Mouse (Mus musculus) heart, embryonic 16.5 days (tissue): ENCODE results near the gene Cib4. TPM values are rescaled to one million over a fixed set of nuclear protein-coding genes. Genes with fewer than 3 reads are reported as not detected.

Source experiments
- ATAC-seq: fragments of 200-750 bp; cut with Nextera tagmentation; replicated peaks from 2 replicates; pipeline ENCODE4 v1.8.0; 2017; ENCODE audit warnings: moderate number of reproducible peaks; ENCODE audit not compliant: insufficient read depth, low FRiP score; ENCODE audit errors: extremely low read depth
- H3K27ac ChIP-seq: fragments of 300-500 bp; sonication (generic); 2 replicates; pipeline ENCODE4 v1.5.1; 2014; ENCODE audit warnings: mild to moderate bottlenecking, low read length, control low read depth, moderate library complexity
- H3K27me3 ChIP-seq: fragments of 300-500 bp; sonication (generic); 2 replicates; pipeline ENCODE4 v1.6.1; 2014; ENCODE audit warnings: low read length, mixed read lengths; ENCODE audit not compliant: control insufficient read depth, insufficient read depth
- H3K36me3 ChIP-seq: fragments of 300-500 bp; sonication (generic); 2 replicates; pipeline ENCODE4 v1.6.1; 2014; ENCODE audit not compliant: control insufficient read depth, insufficient read depth
- H3K4me1 ChIP-seq: fragments of 300-500 bp; sonication (generic); 2 replicates; pipeline ENCODE4 v1.6.1; 2014; ENCODE audit warnings: low read length, mixed read lengths; ENCODE audit not compliant: control insufficient read depth, insufficient read depth
- H3K4me2 ChIP-seq: fragments of 300-500 bp; sonication (generic); 2 replicates; pipeline ENCODE4 v1.6.1; 2014; ENCODE audit warnings: low read depth, mild to moderate bottlenecking, control low read depth, low read length
- H3K4me3 ChIP-seq: fragments of 300-500 bp; sonication (generic); 2 replicates; pipeline ENCODE4 v1.5.1; 2014; ENCODE audit warnings: mild to moderate bottlenecking, control low read depth, low read length
- H3K9ac ChIP-seq: fragments of 300-500 bp; sonication (generic); 2 replicates; pipeline ENCODE4 v1.6.1; 2014; ENCODE audit warnings: low read length, control low read depth
- H3K9me3 ChIP-seq: fragments of 300-500 bp; sonication (generic); replicated peaks from 2 replicates; pipeline ENCODE4 v1.6.1; 2016; ENCODE audit warnings: low read length; ENCODE audit not compliant: control insufficient read depth
- WGBS: fragments of 180-500 bp; shearing (Covaris S2); extraction: QIAGEN DNeasy Blood & Tissue Kit; methylation state at CpG from one replicate; pipeline ENCODE4 v1.1.7; 2014; 5-methylcytosine and 5-hydroxymethylcytosine counted together
- polyA plus RNA-seq: library from polyadenylated mRNA; unstranded; fragments of >200 nt; fragmentation: Nextera tagmentation; extraction: Ambion mirVana; gene quantifications from 2 replicates; pipeline ENCODE4 v1.2.1, GENCODE M21; 2015

Gene Cib4
- polyA plus RNA-seq, 1 experiment from 2014 or later: not detected

- Histone ChIP-seq H3K4me1 (no peaks in the 10 kb centered on the region), H3K27me3 (no peaks in the 10 kb centered on the region), H3K9me3 (no peaks in the 10 kb centered on the region), H3K9ac (no peak overlapping the region), H3K36me3 (no peaks in the 10 kb centered on the region), H3K27ac (no peak overlapping the region), H3K4me3 (no peak overlapping the region), H3K4me2 (no peak overlapping the region)
- ATAC-seq: no peak
- 72% methylated on average over 5 of the region's 5 CpGs for WGBS
These were observed 61.0 kb downstream of the Cib4 start for GRCm38 (mm10) chr5:30484591-30484990.

GRCm38 (mm10) chr5:30483533-30483932 is 62.1 kb downstream of the Cib4 start:
- no peak overlapping the region for H3K27ac ChIP-seq
- H3K36me3 ChIP-seq: no peaks in the 10 kb centered on the region
- H3K9me3 ChIP-seq: no peaks in the 10 kb centered on the region; the same call in 1 of the 2 replicates
- 70% methylated on average over 8 of the region's 8 CpGs for WGBS
- no peaks in the 10 kb centered on the region for H3K4me1 ChIP-seq
- no peaks in the 10 kb centered on the region for H3K27me3 ChIP-seq
- no peak overlapping the region for H3K9ac ChIP-seq
- no peak overlapping the region for H3K4me3 ChIP-seq
- no peak overlapping the region for H3K4me2 ChIP-seq
- ATAC-seq: no peak

GRCm38 (mm10) chr5:30482319-30482718 is 63.3 kb downstream of the Cib4 start:
- H3K9ac ChIP-seq: no peak overlapping the region
- ATAC-seq: 0 out of 2 replicates have a peak, but pooled peaks have one; percentile 37

GRCm38 (mm10) chr5:30476534-30476933 is 69.1 kb downstream of the Cib4 start:
- Histone ChIP-seq H3K4me1 (no peaks in the 10 kb centered on the region), H3K4me3 (no peak overlapping the region), H3K36me3 (no peaks in the 10 kb centered on the region), H3K27ac (no peak overlapping the region), H3K27me3 (no peaks in the 10 kb centered on the region), H3K9ac (no peak overlapping the region), H3K9me3 (peaks cover 2% of the 10 kb centered on the region; the same call in 1 of the 2 replicates), H3K4me2 (no peak overlapping the region)
- no peak for ATAC-seq
- WGBS: 33% methylated on average over 10 of the region's 10 CpGs

More at GRCm38 (mm10) chr5:30482319-30482718, 63.3 kb downstream of the Cib4 start:
- peaks cover 2% of the 10 kb centered on the region; the same call in 1 of the 2 replicates for H3K9me3 ChIP-seq
- no peaks in the 10 kb centered on the region for H3K4me1 ChIP-seq
- no peak overlapping the region for H3K4me2 ChIP-seq
- no peak overlapping the region for H3K27ac ChIP-seq
- no peaks in the 10 kb centered on the region for H3K36me3 ChIP-seq
- H3K27me3 ChIP-seq: no peaks in the 10 kb centered on the region
- no peak overlapping the region for H3K4me3 ChIP-seq
- 11% methylated on average over 5 of the region's 5 CpGs for WGBS

GRCm38 (mm10) chr5:30472148-30472547 is 73.5 kb downstream of the Cib4 start:
- WGBS: 56% methylated on average over 5 of the region's 5 CpGs
- 0 out of 2 replicates have a peak, but pooled peaks have one; percentile 23 for ATAC-seq
- H3K4me2 ChIP-seq: no peak overlapping the region
- no peaks in the 10 kb centered on the region for H3K9me3 ChIP-seq
- no peaks in the 10 kb centered on the region for H3K27me3 ChIP-seq
- no peak overlapping the region for H3K9ac ChIP-seq
- H3K4me3 ChIP-seq: no peak overlapping the region
- H3K36me3 ChIP-seq: no peaks in the 10 kb centered on the region
- H3K27ac ChIP-seq: no peak overlapping the region
- no peaks in the 10 kb centered on the region for H3K4me1 ChIP-seq

- H3K4me2 ChIP-seq: no peak overlapping the region
- H3K36me3 ChIP-seq: no peaks in the 10 kb centered on the region
- no peak for ATAC-seq
- H3K4me3 ChIP-seq: no peak overlapping the region
- H3K9me3 ChIP-seq: no peaks in the 10 kb centered on the region
- H3K27me3 ChIP-seq: peaks cover 15% of the 10 kb centered on the region
- H3K27ac ChIP-seq: no peak overlapping the region
- H3K4me1 ChIP-seq: no peaks in the 10 kb centered on the region
- H3K9ac ChIP-seq: no peak overlapping the region
- WGBS: 58% methylated on average over 6 of the region's 6 CpGs
These were observed 75.2 kb downstream of the Cib4 start for GRCm38 (mm10) chr5:30470454-30470853.

GRCm38 (mm10) chr5:30466315-30466714 is 79.3 kb downstream of the Cib4 start:
- Histone ChIP-seq H3K9ac (no peak overlapping the region), H3K27ac (no peak overlapping the region), H3K27me3 (peaks cover 27% of the 10 kb centered on the region), H3K9me3 (no peaks in the 10 kb centered on the region), H3K4me1 (0 out of 2 replicates have a peak, but pooled peaks cover 3% of the 10 kb centered on the region), H3K4me2 (peak overlapping the region; percentile 55), H3K36me3 (no peaks in the 10 kb centered on the region), H3K4me3 (peak overlapping the region; percentile 26)
- no peak for ATAC-seq
- WGBS: 38% methylated on average over 9 of the region's 9 CpGs

GRCm38 (mm10) chr5:30465861-30466260 is 79.8 kb downstream of the Cib4 start, which contains the start of gene 1700001C02Rik:
Gene 1700001C02Rik, plus strand, starts transcription at chr5:30466047.
- Histone ChIP-seq H3K9me3 (no peaks in the 10 kb centered on the region), H3K27me3 (peaks cover 30% of the 10 kb centered on the region), H3K4me1 (0 out of 2 replicates have a peak, but pooled peaks cover 4% of the 10 kb centered on the region), H3K4me3 (peak within 1 kb of the TSS; percentile 26), H3K36me3 (no peaks in the 10 kb centered on the region), H3K27ac (no peak within 1 kb of the TSS), H3K4me2 (peak within 1 kb of the TSS; percentile 55), H3K9ac (no peak within 1 kb of the TSS)
- no peak for ATAC-seq
- WGBS: 22% methylated on average over 21 of the region's 21 CpGs

- peaks cover 31% of the 10 kb centered on the region for H3K27me3 ChIP-seq
- no peaks in the 10 kb centered on the region for H3K36me3 ChIP-seq
- ATAC-seq: peak; percentile 55
- no peak within 1 kb of the TSS for H3K4me3 ChIP-seq
- WGBS: 11% methylated on average over 12 of the region's 12 CpGs
- 0 out of 2 replicates have a peak, but pooled peaks cover 4% of the 10 kb centered on the region for H3K4me1 ChIP-seq
- H3K9ac ChIP-seq: no peak within 1 kb of the TSS
- H3K27ac ChIP-seq: no peak within 1 kb of the TSS
- H3K9me3 ChIP-seq: no peaks in the 10 kb centered on the region
- peak within 1 kb of the TSS; percentile 32; the same call in 1 of the 2 replicates for H3K4me2 ChIP-seq
These were observed 83.8 kb downstream of the Cib4 start, which contains the start of gene Otof for GRCm38 (mm10) chr5:30461821-30462220. Gene Otof, minus strand, starts transcription at chr5:30461932.
